Mouse (Mus musculus): ENCODE results near the gene Actrt2. TPM values are rescaled to one million over a fixed set of nuclear protein-coding genes. Genes with fewer than 3 reads are reported as not detected.

The Actrt2 gene
- polyA plus RNA-seq, 1 experiment: not detected

- H3K36me3 ChIP-seq (ENCODE audit: control insufficient read depth, insufficient read depth, low read length, poor library complexity, severe bottlenecking): peaks cover 4% of the 10 kb centered on the region; the same call in 1 of the 2 replicates
- H3K27me3 ChIP-seq (ENCODE audit: control insufficient read depth, insufficient read depth, low read length, poor library complexity, severe bottlenecking): peaks cover 18% of the 10 kb centered on the region
- H3K4me1 ChIP-seq (ENCODE audit: control insufficient read depth, insufficient read depth, low read length): peaks cover 4% of the 10 kb centered on the region
- H3K9me3 ChIP-seq (replicated peaks; ENCODE audit: control insufficient read depth, insufficient read depth, low read length, poor library complexity, severe bottlenecking): peaks cover 5% of the 10 kb centered on the region; the same call in 1 of the 2 replicates
- TF ChIP-seq POLR2A (IDR thresholded peaks at IDR 0.05; ENCODE audit: insufficient read depth, low read length): no peak
- no peak for TF ChIP-seq EP300 (IDR thresholded peaks at IDR 0.05; ENCODE audit: insufficient read depth, low read depth, low read length)
- TF ChIP-seq CTCF (IDR thresholded peaks at IDR 0.05; ENCODE audit: low read depth, low read length): no peak
- no peak overlapping the region for H3K27ac ChIP-seq (ENCODE audit: insufficient read depth, low read length)
- H3K4me3 ChIP-seq (ENCODE audit: low read depth, low read length): no peak overlapping the region
- H3K9ac ChIP-seq (ENCODE audit: low read depth, poor library complexity, severe bottlenecking): no peak overlapping the region
Measured at GRCm38 (mm10) chr4:154642496-154642895, 25.2 kb downstream of the Actrt2 start.

- TF ChIP-seq CTCF (IDR thresholded peaks at IDR 0.05; ENCODE audit: low read depth, low read length): no peak
- Histone ChIP-seq H3K36me3 (ENCODE audit: control insufficient read depth, insufficient read depth, low read length, poor library complexity, severe bottlenecking) (no peaks in the 10 kb centered on the region), H3K4me1 (ENCODE audit: control insufficient read depth, insufficient read depth, low read length) (peaks cover 4% of the 10 kb centered on the region), H3K27ac (ENCODE audit: insufficient read depth, low read length) (no peak overlapping the region), H3K4me3 (ENCODE audit: low read depth, low read length) (peak overlapping the region; percentile 19), H3K27me3 (ENCODE audit: control insufficient read depth, insufficient read depth, low read length, poor library complexity, severe bottlenecking) (peaks cover 21% of the 10 kb centered on the region), H3K9ac (ENCODE audit: low read depth, poor library complexity, severe bottlenecking) (no peak overlapping the region), H3K9me3 (replicated peaks; ENCODE audit: control insufficient read depth, insufficient read depth, low read length, poor library complexity, severe bottlenecking) (no peaks in the 10 kb centered on the region)
Measured at GRCm38 (mm10) chr4:154641296-154642110, 26.2 kb downstream of the Actrt2 start.

GRCm38 (mm10) chr4:154640443-154641295, 27.0 kb downstream of the Actrt2 start:
- peaks cover 28% of the 10 kb centered on the region for H3K27me3 ChIP-seq (ENCODE audit: control insufficient read depth, insufficient read depth, low read length, poor library complexity, severe bottlenecking)
- H3K4me1 ChIP-seq (ENCODE audit: control insufficient read depth, insufficient read depth, low read length): peaks cover 4% of the 10 kb centered on the region
- H3K27ac ChIP-seq (ENCODE audit: insufficient read depth, low read length): no peak overlapping the region
- H3K9ac ChIP-seq (ENCODE audit: low read depth, poor library complexity, severe bottlenecking): no peak overlapping the region
- H3K4me3 ChIP-seq (ENCODE audit: low read depth, low read length): no peak overlapping the region
- no peaks in the 10 kb centered on the region for H3K9me3 ChIP-seq (replicated peaks; ENCODE audit: control insufficient read depth, insufficient read depth, low read length, poor library complexity, severe bottlenecking)
- H3K36me3 ChIP-seq (ENCODE audit: control insufficient read depth, insufficient read depth, low read length, poor library complexity, severe bottlenecking): no peaks in the 10 kb centered on the region
- no peak for TF ChIP-seq POLR2A (IDR thresholded peaks at IDR 0.05; ENCODE audit: insufficient read depth, low read length)
- TF ChIP-seq CTCF (IDR thresholded peaks at IDR 0.05; ENCODE audit: low read depth, low read length): no peak
- TF ChIP-seq EP300 (IDR thresholded peaks at IDR 0.05; ENCODE audit: insufficient read depth, low read depth, low read length): no peak

GRCm38 (mm10) chr4:154639591-154640442, 27.9 kb downstream of the Actrt2 start:
- Histone ChIP-seq H3K36me3 (ENCODE audit: control insufficient read depth, insufficient read depth, low read length, poor library complexity, severe bottlenecking) (no peaks in the 10 kb centered on the region), H3K9me3 (replicated peaks; ENCODE audit: control insufficient read depth, insufficient read depth, low read length, poor library complexity, severe bottlenecking) (no peaks in the 10 kb centered on the region), H3K27ac (ENCODE audit: insufficient read depth, low read length) (no peak overlapping the region), H3K4me1 (ENCODE audit: control insufficient read depth, insufficient read depth, low read length) (peaks cover 4% of the 10 kb centered on the region), H3K4me3 (ENCODE audit: low read depth, low read length) (no peak overlapping the region), H3K9ac (ENCODE audit: low read depth, poor library complexity, severe bottlenecking) (no peak overlapping the region), H3K27me3 (ENCODE audit: control insufficient read depth, insufficient read depth, low read length, poor library complexity, severe bottlenecking) (peaks cover 35% of the 10 kb centered on the region)
- TF ChIP-seq CTCF (IDR thresholded peaks at IDR 0.05; ENCODE audit: low read depth, low read length): no peak
- TF ChIP-seq POLR2A (IDR thresholded peaks at IDR 0.05; ENCODE audit: insufficient read depth, low read length): no peak
- TF ChIP-seq EP300 (IDR thresholded peaks at IDR 0.05; ENCODE audit: insufficient read depth, low read depth, low read length): no peak

GRCm38 (mm10) chr4:154639126-154639525, 28.5 kb downstream of the Actrt2 start:
- Histone ChIP-seq H3K27me3 (ENCODE audit: control insufficient read depth, insufficient read depth, low read length, poor library complexity, severe bottlenecking) (peaks cover 35% of the 10 kb centered on the region), H3K4me1 (ENCODE audit: control insufficient read depth, insufficient read depth, low read length) (peaks cover 4% of the 10 kb centered on the region), H3K4me3 (ENCODE audit: low read depth, low read length) (no peak overlapping the region), H3K36me3 (ENCODE audit: control insufficient read depth, insufficient read depth, low read length, poor library complexity, severe bottlenecking) (no peaks in the 10 kb centered on the region), H3K9me3 (replicated peaks; ENCODE audit: control insufficient read depth, insufficient read depth, low read length, poor library complexity, severe bottlenecking) (no peaks in the 10 kb centered on the region), H3K9ac (ENCODE audit: low read depth, poor library complexity, severe bottlenecking) (no peak overlapping the region), H3K27ac (ENCODE audit: insufficient read depth, low read length) (no peak overlapping the region)
- TF ChIP-seq POLR2A (IDR thresholded peaks at IDR 0.05; ENCODE audit: insufficient read depth, low read length) (no peak), EP300 (IDR thresholded peaks at IDR 0.05; ENCODE audit: insufficient read depth, low read depth, low read length) (no peak), CTCF (IDR thresholded peaks at IDR 0.05; ENCODE audit: low read depth, low read length) (peak; percentile 9)

All from ES-Bruce4 (cell line).